Mouse (Mus musculus) cerebellum, adult 2 months (tissue): Measurements from ENCODE around the gene Tbc1d8. TPM values are rescaled to one million over a fixed set of nuclear protein-coding genes. Genes with fewer than 3 reads are reported as not detected.
A peak's percentile ranks its signal among the peaks of the same experiment; 100 is the strongest.

ENCODE experiments used
- DNase-seq, 2 experiments: peaks; one replicate each; pipeline ENCODE4 v3.0.0; 2021
- H3K27ac ChIP-seq: fragments of 200-500 bp; 2 replicates; pipeline ENCODE4 v1.5.1; 2012; ENCODE audit warnings: low read length, control low read depth, inconsistent platforms; ENCODE audit not compliant: insufficient read depth
- H3K27me3 ChIP-seq: fragments of 200-500 bp; 2 replicates; pipeline ENCODE4 v1.6.1; 2012; ENCODE audit warnings: inconsistent platforms, mild to moderate bottlenecking, low read length, moderate library complexity; ENCODE audit not compliant: control insufficient read depth, insufficient read depth
- H3K4me1 ChIP-seq: fragments of 200-500 bp; 2 replicates; pipeline ENCODE4 v1.6.1; 2011; ENCODE audit warnings: low read length; ENCODE audit not compliant: control insufficient read depth, insufficient read depth
- H3K4me3 ChIP-seq: fragments of 200-500 bp; replicated peaks from 2 replicates; pipeline ENCODE3; 2011; ENCODE audit warnings: mild to moderate bottlenecking, low read depth, low read length, control low read depth; ENCODE audit not compliant: insufficient read depth
- CTCF ChIP-seq: fragments of 200-500 bp; IDR thresholded peaks from 2 replicates; pipeline ENCODE4 v1.5.1; 2011; ENCODE audit warnings: low read depth, mild to moderate bottlenecking, control low read depth, low read length, moderate library complexity, borderline replicate concordance; ENCODE audit not compliant: insufficient read depth
- POLR2A ChIP-seq: fragments of 200-500 bp; IDR thresholded peaks from 2 replicates; pipeline ENCODE4 v1.6.1; 2011; ENCODE audit warnings: low read length, control low read depth, borderline replicate concordance; ENCODE audit not compliant: insufficient read depth
- WGBS: fragments of 180-500 bp; shearing (Covaris S2); methylation state at CpG from one replicate; pipeline ENCODE4 v1.1.7; 2018; 5-methylcytosine and 5-hydroxymethylcytosine counted together
- polyA plus RNA-seq: library from polyadenylated mRNA; depleted of rRNA; stranded (reverse); fragments of >200 nt; gene quantifications from 2 replicates; pipeline ENCODE4 v1.2.3, GENCODE M21; 2012

Gene Tbc1d8
- polyA plus RNA-seq, 1 experiment = 29.2 TPM

- no peak overlapping the region for H3K27ac ChIP-seq
- H3K4me3 ChIP-seq = no peak overlapping the region
- peak in 1 of 2 experiments; percentile 59 for DNase-seq
- no peaks in the 10 kb centered on the region for H3K27me3 ChIP-seq
- H3K4me1 ChIP-seq = peaks cover 5% of the 10 kb centered on the region
- WGBS = 31% methylated on average over 4 of the region's 4 CpGs
- TF ChIP-seq CTCF = no peak
- TF ChIP-seq POLR2A = no peak
Observed at GRCm38 (mm10) chr1:39387497-39387896, 91.1 kb downstream of the Tbc1d8 start.

GRCm38 (mm10) chr1:39386456-39386855, 92.1 kb downstream of the Tbc1d8 start:
- TF ChIP-seq POLR2A = no peak
- TF ChIP-seq CTCF = no peak
- 29% methylated on average over 3 of the region's 3 CpGs for WGBS
- H3K27me3 ChIP-seq = no peaks in the 10 kb centered on the region
- peaks cover 5% of the 10 kb centered on the region for H3K4me1 ChIP-seq
- no peak overlapping the region for H3K27ac ChIP-seq
- DNase-seq = peak in 1 of 2 experiments; percentile 35
- H3K4me3 ChIP-seq = no peak overlapping the region

GRCm38 (mm10) chr1:39384914-39385313, 93.6 kb downstream of the Tbc1d8 start:
- 89% methylated on average over 9 of the region's 9 CpGs for WGBS
- H3K27ac ChIP-seq = no peak overlapping the region
- TF ChIP-seq CTCF = no peak
- TF ChIP-seq POLR2A = no peak
- peaks cover 5% of the 10 kb centered on the region for H3K4me1 ChIP-seq
- no peaks in the 10 kb centered on the region for H3K27me3 ChIP-seq
- no peak for DNase-seq
- H3K4me3 ChIP-seq = no peak overlapping the region

DNA sequence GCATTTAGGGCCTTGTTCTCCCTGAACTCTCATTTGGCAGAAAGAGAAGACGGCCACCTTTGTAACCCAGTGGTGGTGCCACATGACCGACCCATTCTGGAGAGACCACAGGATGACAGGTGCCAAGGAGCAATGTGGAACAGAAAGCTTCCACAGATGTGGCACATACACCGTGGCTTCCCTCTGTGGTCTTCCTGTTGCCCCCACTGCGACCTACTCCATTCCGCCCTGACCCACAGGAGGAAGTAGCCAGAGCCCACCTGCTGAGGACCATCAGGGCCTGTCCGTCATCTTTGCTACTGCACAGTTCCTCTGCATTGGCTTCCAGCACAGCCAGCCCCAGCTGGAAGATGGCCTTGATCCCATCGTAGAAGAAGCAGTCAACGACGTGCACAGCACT, 97.5 kb downstream of the Tbc1d8 start:
- Histone ChIP-seq H3K27me3 (no peaks in the 10 kb centered on the region), H3K4me3 (no peak overlapping the region), H3K4me1 (no peaks in the 10 kb centered on the region; the same call in none of the 2 replicates), H3K27ac (no peak overlapping the region)
- 53% methylated on average over 9 of the region's 9 CpGs for WGBS
- DNase-seq = no peak
- TF ChIP-seq POLR2A (no peak), CTCF (no peak)

GRCm38 (mm10) chr1:39379021-39379420, 99.5 kb downstream of the Tbc1d8 start:
- no peak overlapping the region for H3K27ac ChIP-seq
- H3K27me3 ChIP-seq = no peaks in the 10 kb centered on the region
- DNase-seq = no peak
- TF ChIP-seq CTCF = no peak
- no peak for TF ChIP-seq POLR2A
- H3K4me1 ChIP-seq = no peaks in the 10 kb centered on the region; the same call in none of the 2 replicates
- no peak overlapping the region for H3K4me3 ChIP-seq
- WGBS = 66% methylated on average over 5 of the region's 5 CpGs

DNA sequence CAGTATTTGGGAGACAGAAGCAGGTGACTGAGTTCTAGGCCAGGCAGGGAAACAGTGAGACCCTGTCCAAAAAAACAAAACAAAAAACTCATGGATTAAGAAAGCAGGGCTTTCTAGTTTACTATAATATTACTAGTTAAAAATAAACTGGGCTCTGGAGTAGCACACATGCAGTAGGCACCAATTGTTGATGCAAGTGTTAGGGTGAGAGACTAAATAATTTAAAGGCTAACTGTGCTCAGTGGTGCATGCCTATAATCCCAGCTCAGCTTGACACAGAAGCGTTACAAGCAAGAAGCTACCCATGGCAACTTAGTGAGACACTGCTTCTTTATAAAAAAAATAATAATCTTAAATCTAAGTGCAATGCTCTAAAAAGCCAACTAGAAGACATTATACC, 100.0 kb downstream of the Tbc1d8 start:
- WGBS = 20% methylated on average over 1 of the region's 1 CpGs
- Histone ChIP-seq H3K27ac (no peak overlapping the region), H3K4me3 (no peak overlapping the region), H3K4me1 (no peaks in the 10 kb centered on the region; the same call in none of the 2 replicates), H3K27me3 (no peaks in the 10 kb centered on the region)
- TF ChIP-seq POLR2A = no peak
- TF ChIP-seq CTCF = no peak
- no peak for DNase-seq

DNA sequence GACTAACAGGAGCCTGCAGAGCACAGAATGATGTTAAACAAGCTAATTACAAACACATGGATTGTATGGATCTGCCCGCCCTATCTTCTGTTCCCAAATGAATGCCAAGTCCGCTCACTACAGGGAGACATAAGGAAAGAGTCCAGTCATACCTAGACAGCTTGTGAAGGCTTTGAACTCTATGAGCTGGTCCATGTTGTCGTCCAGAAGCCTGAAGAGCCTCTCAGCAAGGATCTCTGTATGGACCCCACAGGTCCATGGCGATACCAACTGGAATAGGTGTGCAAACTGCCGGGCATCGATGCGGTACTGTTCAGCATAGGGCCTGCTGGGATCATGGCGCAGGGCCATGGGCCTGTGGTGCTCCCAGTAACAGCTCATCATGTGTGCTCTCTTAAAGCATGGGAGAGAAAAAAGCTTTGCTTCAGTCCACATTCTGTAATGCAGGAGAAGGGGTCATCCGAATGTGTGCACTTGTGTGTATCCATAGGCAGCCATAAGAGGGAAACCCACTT, 101.8 kb downstream of the Tbc1d8 start:
- WGBS = 20% methylated on average over 9 of the region's 9 CpGs
- Histone ChIP-seq H3K4me3 (no peak overlapping the region), H3K27ac (no peak overlapping the region), H3K27me3 (no peaks in the 10 kb centered on the region), H3K4me1 (no peaks in the 10 kb centered on the region; the same call in none of the 2 replicates)
- DNase-seq = peak; percentile 54 to 65
- TF ChIP-seq POLR2A (no peak), CTCF (no peak)

GRCm38 (mm10) chr1:39376121-39376520, 102.4 kb downstream of the Tbc1d8 start:
- no peaks in the 10 kb centered on the region; the same call in none of the 2 replicates for H3K4me1 ChIP-seq
- H3K27ac ChIP-seq = no peak overlapping the region
- H3K4me3 ChIP-seq = no peak overlapping the region
- H3K27me3 ChIP-seq = no peaks in the 10 kb centered on the region
- DNase-seq = peak in 1 of 2 experiments; percentile 4
- 78% methylated on average over 7 of the region's 7 CpGs for WGBS
- no peak for TF ChIP-seq POLR2A
- no peak for TF ChIP-seq CTCF
